In the genomic region with DNA sequence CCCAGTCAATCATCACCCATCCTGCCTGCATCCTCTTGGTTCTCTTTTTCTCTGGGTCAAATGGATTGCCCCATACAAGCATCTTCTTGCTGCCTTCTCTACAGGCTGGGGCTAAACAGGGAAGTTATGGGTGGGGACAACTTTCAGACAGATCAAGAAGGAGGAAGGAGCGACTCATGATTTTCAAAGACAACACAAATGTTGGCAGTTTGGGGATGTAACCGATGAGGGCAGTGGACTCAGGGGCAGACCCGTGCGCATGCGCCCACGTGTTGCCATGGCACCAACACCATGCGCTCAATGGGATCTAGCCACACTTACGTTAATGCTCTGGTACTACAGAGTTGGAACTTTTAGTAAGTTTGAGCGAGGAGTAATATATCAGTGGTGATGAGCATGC, we compare ENCODE assay signal across 8 mouse cellular contexts.
A peak's percentile ranks its signal among the peaks of the same experiment; 100 is the strongest.
DNase-seq lines count a peak whose midpoint lies in the region; ATAC-seq and TF ChIP-seq lines count a peak whose summit lies in the region.

No protein-coding gene starts in this region.

- no peak overlapping the region for H3K4me2 ChIP-seq in lung, embryonic 14.5 days

- 89% methylated on average over 9 of the region's 9 CpGs for WGBS in kidney, adult 2 months
- WGBS in heart, embryonic 10.5 days = 91% methylated on average over 9 of the region's 9 CpGs
- 92% methylated on average over 9 of the region's 9 CpGs for WGBS in lung, embryonic 14.5 days
- WGBS in embryonic facial prominence, embryonic 10.5 days = 94% methylated on average over 9 of the region's 9 CpGs

- TF ChIP-seq POLR2A in kidney, adult 2 months (IDR thresholded peaks at IDR 0.05; ENCODE audit: low read depth, low read length) = no peak

- no peak overlapping the region for H3K9ac ChIP-seq in lung, embryonic 14.5 days

- no peaks in the 10 kb centered on the region for H3K9me3 ChIP-seq in heart, embryonic 10.5 days
- H3K9me3 ChIP-seq in lung, embryonic 14.5 days (ENCODE audit: low read depth, low read length) = no peaks in the 10 kb centered on the region
- no peaks in the 10 kb centered on the region for H3K9me3 ChIP-seq in embryonic facial prominence, embryonic 10.5 days

- DNase-seq in kidney, adult 2 months = peak; percentile 16
- DNase-seq in kidney, adult 18-20 months = no peak
- DNase-seq in heart, embryonic 10.5 days (ENCODE audit: low spot score) = peak; percentile 19
- peak; percentile 17 for DNase-seq in lung, embryonic 14.5 days
- DNase-seq in spleen, postnatal 36 days (ENCODE audit: low spot score in 2 of 2) = peak; percentile 28 to 58
- DNase-seq in kidney, postnatal 10 days = no peak
- no peak for DNase-seq in urinary bladder, adult 2 months (ENCODE audit: low spot score)
- no peak for DNase-seq in embryonic facial prominence, embryonic 10.5 days (ENCODE audit: low spot score)

- no peak for ATAC-seq in lung, embryonic 14.5 days (ENCODE audit: insufficient read depth)

- no peak overlapping the region for H3K27ac ChIP-seq in kidney, adult 2 months (ENCODE audit: insufficient read depth, low read depth, low read length)
- H3K27ac ChIP-seq in heart, embryonic 10.5 days = no peak overlapping the region
- H3K27ac ChIP-seq in lung, embryonic 14.5 days (ENCODE audit: low read depth) = no peak overlapping the region
- no peak overlapping the region for H3K27ac ChIP-seq in embryonic facial prominence, embryonic 10.5 days (replicated peaks)

- peaks cover 3% of the 10 kb centered on the region; the same call in 1 of the 2 replicates for H3K4me1 ChIP-seq in kidney, adult 2 months (ENCODE audit: control insufficient read depth, insufficient read depth, low read length)
- H3K4me1 ChIP-seq in heart, embryonic 10.5 days = peaks cover 3% of the 10 kb centered on the region; the same call in 1 of the 2 replicates
- H3K4me1 ChIP-seq in lung, embryonic 14.5 days (ENCODE audit: insufficient read depth) = no peaks in the 10 kb centered on the region
- peaks cover 3% of the 10 kb centered on the region; the same call in 1 of the 2 replicates for H3K4me1 ChIP-seq in embryonic facial prominence, embryonic 10.5 days

- no peaks in the 10 kb centered on the region for H3K36me3 ChIP-seq in kidney, adult 2 months (ENCODE audit: control insufficient read depth, insufficient read depth, low read length)
- no peaks in the 10 kb centered on the region for H3K36me3 ChIP-seq in heart, embryonic 10.5 days
- no peaks in the 10 kb centered on the region for H3K36me3 ChIP-seq in lung, embryonic 14.5 days (ENCODE audit: insufficient read depth)
- no peaks in the 10 kb centered on the region for H3K36me3 ChIP-seq in embryonic facial prominence, embryonic 10.5 days (replicated peaks)

- no peaks in the 10 kb centered on the region for H3K27me3 ChIP-seq in kidney, adult 2 months (replicated peaks; ENCODE audit: control insufficient read depth, insufficient read depth, low read length)
- H3K27me3 ChIP-seq in heart, embryonic 10.5 days (ENCODE audit: insufficient read depth, poor library complexity, severe bottlenecking) = no peaks in the 10 kb centered on the region
- H3K27me3 ChIP-seq in lung, embryonic 14.5 days (ENCODE audit: insufficient read depth, low read length) = no peaks in the 10 kb centered on the region
- H3K27me3 ChIP-seq in embryonic facial prominence, embryonic 10.5 days (replicated peaks; ENCODE audit: low read depth, poor library complexity, severe bottlenecking) = no peaks in the 10 kb centered on the region

- no peak for TF ChIP-seq CTCF in kidney, adult 2 months (conservative IDR thresholded peaks at IDR 0.05; ENCODE audit: insufficient read depth, insufficient read length, low read depth, low read length)
- no peak for TF ChIP-seq CTCF in lung, embryonic 14.5 days (IDR thresholded peaks at IDR 0.05; ENCODE audit: low read depth)

- H3K4me3 ChIP-seq in kidney, adult 2 months (ENCODE audit: insufficient read depth, low read depth, low read length) = no peak overlapping the region
- no peak overlapping the region for H3K4me3 ChIP-seq in heart, embryonic 10.5 days
- H3K4me3 ChIP-seq in lung, embryonic 14.5 days (ENCODE audit: low read depth, low read length) = no peak overlapping the region
- no peak overlapping the region for H3K4me3 ChIP-seq in embryonic facial prominence, embryonic 10.5 days

Comparison
In these comparisons a context has a peak if more than half of its experiments do, and no peak if none do; other contexts are left out.
1. DNase-seq: peak in kidney, adult 2 months (single experiment), heart, embryonic 10.5 days (single experiment), lung, embryonic 14.5 days (single experiment) and spleen, postnatal 36 days (2 of 2); none in kidney, adult 18-20 months (single experiment), kidney, postnatal 10 days (single experiment), urinary bladder, adult 2 months (single experiment) and embryonic facial prominence, embryonic 10.5 days (single experiment).